Mouse (Mus musculus) frontal cortex, postnatal 10 days (tissue): ENCODE measurements around the gene Rad9a.
A peak's percentile ranks its signal among the peaks of the same experiment; 100 is the strongest.

ENCODE experiments used
- DNase-seq, 2 experiments: peaks; one replicate each; pipeline ENCODE4 v3.0.0; 2022; ENCODE audit warnings: low spot score in 2 of 2, mixed read lengths in 1 of 2

Gene Rad9a

GRCm38 (mm10) chr19:4193129-4193528 is 8.3 kb downstream of the Rad9a start:
- no peak for DNase-seq

- no peak for DNase-seq
These were observed 9.0 kb downstream of the Rad9a start for GRCm38 (mm10) chr19:4192251-4192985.

GRCm38 (mm10) chr19:4191528-4192250 is 9.8 kb downstream of the Rad9a start, which contains the start of gene Ppp1ca:
Ppp1ca (plus strand) TSS chr19:4192065.
- DNase-seq: peak; percentile 77 to 91

- DNase-seq: no peak
These were observed 10.6 kb downstream of the Rad9a start, which contains the start of gene Tbc1d10c for GRCm38 (mm10) chr19:4190831-4191334. Tbc1d10c (minus strand) TSS chr19:4191284.

- DNase-seq: no peak
These were observed 12.3 kb downstream of the Rad9a start for GRCm38 (mm10) chr19:4189051-4189620.

- no peak for DNase-seq
These were observed 14.2 kb downstream of the Rad9a start for GRCm38 (mm10) chr19:4187303-4187702.

- DNase-seq: peak in 1 of 2 experiments; percentile 18
These were observed 16.2 kb downstream of the Rad9a start for GRCm38 (mm10) chr19:4184976-4185975.

- DNase-seq: no peak
These were observed 17.8 kb downstream of the Rad9a start for GRCm38 (mm10) chr19:4183689-4184088.

- DNase-seq: peak; percentile 72 to 73
These were observed 19.6 kb downstream of the Rad9a start for GRCm38 (mm10) chr19:4181892-4182291.

- no peak for DNase-seq
These were observed 21.1 kb downstream of the Rad9a start for GRCm38 (mm10) chr19:4180411-4180810.

- peak in 1 of 2 experiments; percentile 20 for DNase-seq
These were observed 26.0 kb downstream of the Rad9a start, which contains the start of gene Carns1 for GRCm38 (mm10) chr19:4175368-4175947. Carns1 (minus strand) TSS chr19:4175479.

GRCm38 (mm10) chr19:4172925-4173324 is 28.5 kb downstream of the Rad9a start:
- no peak for DNase-seq

- DNase-seq: no peak
These were observed 29.8 kb downstream of the Rad9a start for GRCm38 (mm10) chr19:4171393-4172290.

GRCm38 (mm10) chr19:4170723-4171392 is 30.6 kb downstream of the Rad9a start:
- no peak for DNase-seq

GRCm38 (mm10) chr19:4169810-4170209 is 31.7 kb downstream of the Rad9a start:
- no peak for DNase-seq

- peak; percentile 99 to 100 for DNase-seq
These were observed 32.1 kb downstream of the Rad9a start for GRCm38 (mm10) chr19:4169378-4169784.

- no peak for DNase-seq
These were observed 34.6 kb downstream of the Rad9a start for GRCm38 (mm10) chr19:4166678-4167476.

- no peak for DNase-seq
These were observed 36.7 kb downstream of the Rad9a start for GRCm38 (mm10) chr19:4164721-4165120.
